Mouse (Mus musculus): ENCODE data around the gene Gpd2.
A peak's percentile ranks its signal among the peaks of the same experiment; 100 is the strongest.

Gpd2 gene

GRCm38 (mm10) chr2:57237475-57237919 is at the start of gene Gpd2:
Gene Gpd2 (plus strand): TSS chr2:57237635.
- DNase-seq (ENCODE audit: low spot score in 2 of 2), result peak; percentile 13 to 32

- DNase-seq (ENCODE audit: low spot score in 2 of 2), result no peak
These were observed 49.2 kb upstream of the Gpd2 start for GRCm38 (mm10) chr2:57188237-57188636.

GRCm38 (mm10) chr2:57190884-57191283 is 46.6 kb upstream of the Gpd2 start:
- DNase-seq (ENCODE audit: low spot score in 2 of 2), result no peak

GRCm38 (mm10) chr2:57199046-57199445 is 38.4 kb upstream of the Gpd2 start:
- DNase-seq (ENCODE audit: low spot score in 2 of 2), result no peak

GRCm38 (mm10) chr2:57208472-57209083 is 28.9 kb upstream of the Gpd2 start:
- no peak for DNase-seq (ENCODE audit: low spot score in 2 of 2)

- no peak for DNase-seq (ENCODE audit: low spot score in 2 of 2)
These were observed 26.1 kb upstream of the Gpd2 start for GRCm38 (mm10) chr2:57211049-57212001.

GRCm38 (mm10) chr2:57213364-57213763 is 24.1 kb upstream of the Gpd2 start:
- DNase-seq (ENCODE audit: low spot score in 2 of 2), result no peak

- no peak for DNase-seq (ENCODE audit: low spot score in 2 of 2)
These were observed 14.0 kb upstream of the Gpd2 start for GRCm38 (mm10) chr2:57223288-57224026.

- DNase-seq (ENCODE audit: low spot score in 2 of 2), result no peak
These were observed 12.2 kb upstream of the Gpd2 start for GRCm38 (mm10) chr2:57225236-57225635.

- DNase-seq (ENCODE audit: low spot score in 2 of 2), result no peak
These were observed 10.0 kb upstream of the Gpd2 start for GRCm38 (mm10) chr2:57227425-57227824.

GRCm38 (mm10) chr2:57229647-57230240 is 7.7 kb upstream of the Gpd2 start:
- no peak for DNase-seq (ENCODE audit: low spot score in 2 of 2)

GRCm38 (mm10) chr2:57231432-57231831 is 6.0 kb upstream of the Gpd2 start:
- no peak for DNase-seq (ENCODE audit: low spot score in 2 of 2)

GRCm38 (mm10) chr2:57232328-57232727 is 5.1 kb upstream of the Gpd2 start:
- no peak for DNase-seq (ENCODE audit: low spot score in 2 of 2)

- DNase-seq (ENCODE audit: low spot score in 2 of 2), result no peak
These were observed 1.2 kb upstream of the Gpd2 start for GRCm38 (mm10) chr2:57236246-57236645.

- no peak for DNase-seq (ENCODE audit: low spot score in 2 of 2)
These were observed 409 bp upstream of the Gpd2 start for GRCm38 (mm10) chr2:57237026-57237425.

GRCm38 (mm10) chr2:57237920-57238613 is 632 bp downstream of the Gpd2 start:
- DNase-seq (ENCODE audit: low spot score in 2 of 2), result peak; percentile 27 to 58

GRCm38 (mm10) chr2:57238614-57239165 is 1.3 kb downstream of the Gpd2 start:
- peak in 1 of 2 experiments; percentile 16 for DNase-seq (ENCODE audit: low spot score in 2 of 2)

GRCm38 (mm10) chr2:57239356-57239755 is 1.9 kb downstream of the Gpd2 start:
- no peak for DNase-seq (ENCODE audit: low spot score in 2 of 2)

- no peak for DNase-seq (ENCODE audit: low spot score in 2 of 2)
These were observed 6.6 kb downstream of the Gpd2 start for GRCm38 (mm10) chr2:57243987-57244386.

GRCm38 (mm10) chr2:57245721-57246328 is 8.4 kb downstream of the Gpd2 start:
- no peak for DNase-seq (ENCODE audit: low spot score in 2 of 2)

Measured in frontal cortex, postnatal 14 days (tissue).